Comparison of ENCODE assay signal across 9 mouse cellular contexts in the genomic region with DNA sequence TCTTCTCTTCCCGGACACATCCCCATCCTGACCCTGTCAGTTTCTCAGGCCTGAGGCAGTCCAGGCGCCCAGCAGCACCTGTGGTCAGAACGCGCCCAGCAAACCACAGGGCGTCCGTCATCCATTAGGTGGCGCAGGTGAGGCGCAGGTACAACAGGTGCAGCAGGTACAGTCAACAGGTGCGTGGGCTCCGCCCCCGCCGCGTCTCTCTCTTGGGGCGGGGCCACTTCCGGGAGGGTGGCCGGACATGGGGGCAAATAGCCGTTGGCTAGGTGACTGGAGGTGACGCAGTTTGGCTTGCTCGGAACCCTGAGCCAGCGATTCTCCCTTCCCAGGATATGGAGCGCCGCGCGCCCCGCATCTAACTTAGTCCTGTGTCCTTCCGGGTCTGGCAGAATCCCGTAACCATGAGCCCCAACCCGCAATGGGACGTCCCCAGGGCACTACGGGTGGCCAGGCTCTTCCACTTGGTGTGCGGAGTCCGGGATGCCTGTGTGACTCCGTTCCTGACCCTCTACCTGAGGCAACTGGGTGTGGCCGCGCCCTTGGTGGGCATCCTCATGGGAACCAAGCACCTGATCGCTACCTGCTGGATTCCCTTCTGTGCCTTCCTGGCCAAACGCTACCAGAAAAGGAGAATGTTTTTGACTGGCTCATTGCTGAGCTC. TPM values are rescaled to one million over a fixed set of nuclear protein-coding genes. Genes with fewer than 3 reads are reported as not detected.
DNase-seq lines count a peak whose midpoint lies in the region; ATAC-seq and TF ChIP-seq lines count a peak whose summit lies in the region.
"Had no signal": no experiment of that assay in that cellular context is flagged by ENCODE, and none has a peak within 500 bp of the region (broad histone marks: within the 10 kb centered on the region; RNA-seq: fewer than 3 reads in every experiment).

A gene (plus strand): TSS at position 269 of the 667 bp plus-strand sequence.

- no peak for ATAC-seq in hindbrain, embryonic 12.5 days (ENCODE audit: low FRiP score)
- ATAC-seq in limb, embryonic 14.5 days (ENCODE audit: low FRiP score, low read depth) = no peak
- no peak for ATAC-seq in neural tube, embryonic 14.5 days (ENCODE audit: low read depth)

- H3K4me3 ChIP-seq in left cerebral cortex, adult 2 months = no peak within 1 kb of the TSS
- H3K4me3 ChIP-seq in hindbrain, embryonic 12.5 days = peak within 1 kb of the TSS; percentile 15
- H3K4me3 ChIP-seq in limb, embryonic 14.5 days (replicated peaks; ENCODE audit: low read length) = peak within 1 kb of the TSS; percentile 11; the same call in 1 of the 2 replicates
- no peak within 1 kb of the TSS for H3K4me3 ChIP-seq in neural tube, embryonic 14.5 days (ENCODE audit: low read depth, low read length)
- H3K4me3 ChIP-seq: megakaryocyte, embryonic 14.5 days had no signal

- no peaks in the 10 kb centered on the region for H3K36me3 ChIP-seq in hindbrain, embryonic 12.5 days
- no peaks in the 10 kb centered on the region for H3K36me3 ChIP-seq in limb, embryonic 14.5 days (ENCODE audit: control insufficient read depth, insufficient read depth, low read length)
- no peaks in the 10 kb centered on the region for H3K36me3 ChIP-seq in neural tube, embryonic 14.5 days (ENCODE audit: control insufficient read depth, insufficient read depth, low read length)

- no peaks in the 10 kb centered on the region for H3K9me3 ChIP-seq in hindbrain, embryonic 12.5 days (replicated peaks)
- no peaks in the 10 kb centered on the region for H3K9me3 ChIP-seq in limb, embryonic 14.5 days (ENCODE audit: control insufficient read depth, low read length)
- no peaks in the 10 kb centered on the region for H3K9me3 ChIP-seq in neural tube, embryonic 14.5 days (ENCODE audit: control insufficient read depth, low read length)
- H3K9me3 ChIP-seq: megakaryocyte, embryonic 14.5 days had no signal

- no peak for TF ChIP-seq POLR2A in limb, embryonic 14.5 days (IDR thresholded peaks at IDR 0.05; ENCODE audit: borderline replicate concordance, extremely low read depth, insufficient read depth, insufficient read length)

- TF ChIP-seq CTCF in left cerebral cortex, adult 2 months (IDR thresholded peaks at IDR 0.05) = peak; percentile 39

- intact Hi-C loops in left cerebral cortex, adult 2 months (cut with DNase I) = no loop called here
- intact Hi-C loops in left cerebral cortex, postnatal 14 days (cut with DNase I) = no loop called here

- H3K27ac ChIP-seq in left cerebral cortex, adult 2 months = no peak within 1 kb of the TSS
- no peak within 1 kb of the TSS for H3K27ac ChIP-seq in hindbrain, embryonic 12.5 days
- H3K27ac ChIP-seq in limb, embryonic 14.5 days (replicated peaks; ENCODE audit: low read depth, low read length) = no peak within 1 kb of the TSS
- no peak within 1 kb of the TSS for H3K27ac ChIP-seq in neural tube, embryonic 14.5 days (ENCODE audit: low read depth, low read length)

- no peak for DNase-seq in left cerebral cortex, adult 2 months (ENCODE audit: extremely low spot score in 1 of 2, low spot score in 2 of 2)
- no peak for DNase-seq in left cerebral cortex, postnatal 14 days (ENCODE audit: low spot score in 2 of 2)
- no peak for DNase-seq in limb, embryonic 14.5 days (ENCODE audit: low spot score)
- DNase-seq in left cerebral cortex, adult 9 months (ENCODE audit: low spot score in 2 of 2) = no peak
- no peak for DNase-seq in right cerebral cortex, postnatal 14 days
- no peak for DNase-seq in layer of hippocampus, postnatal 10 days (ENCODE audit: low spot score in 2 of 2)

- peaks cover 20% of the 10 kb centered on the region for H3K27me3 ChIP-seq in hindbrain, embryonic 12.5 days
- H3K27me3 ChIP-seq in limb, embryonic 14.5 days (ENCODE audit: control insufficient read depth, insufficient read depth, low read length) = peaks cover 14% of the 10 kb centered on the region
- peaks cover 4% of the 10 kb centered on the region; the same call in 1 of the 2 replicates for H3K27me3 ChIP-seq in neural tube, embryonic 14.5 days (ENCODE audit: control insufficient read depth, insufficient read depth, low read length)

- H3K4me2 ChIP-seq in hindbrain, embryonic 12.5 days (replicated peaks) = peak within 1 kb of the TSS; percentile 35
- H3K4me2 ChIP-seq in limb, embryonic 14.5 days (replicated peaks; ENCODE audit: low read depth, low read length, severe bottlenecking) = peak within 1 kb of the TSS; percentile 26; the same call in 1 of the 2 replicates
- H3K4me2 ChIP-seq in neural tube, embryonic 14.5 days (ENCODE audit: low read depth, low read length) = peak within 1 kb of the TSS; percentile 31

- H3K9ac ChIP-seq in hindbrain, embryonic 12.5 days = no peak within 1 kb of the TSS
- H3K9ac ChIP-seq in limb, embryonic 14.5 days (ENCODE audit: low read depth, low read length, severe bottlenecking) = no peak within 1 kb of the TSS
- no peak within 1 kb of the TSS for H3K9ac ChIP-seq in neural tube, embryonic 14.5 days (replicated peaks; ENCODE audit: low read depth, low read length)

- peaks cover 5% of the 10 kb centered on the region for H3K4me1 ChIP-seq in hindbrain, embryonic 12.5 days
- 0 out of 2 replicates have a peak, but pooled peaks cover 3% of the 10 kb centered on the region for H3K4me1 ChIP-seq in limb, embryonic 14.5 days (ENCODE audit: control insufficient read depth, insufficient read depth, low read length)
- H3K4me1 ChIP-seq in neural tube, embryonic 14.5 days (ENCODE audit: control insufficient read depth, insufficient read depth, low read length) = peaks cover 4% of the 10 kb centered on the region; the same call in 1 of the 2 replicates
- H3K4me1 ChIP-seq: megakaryocyte, embryonic 14.5 days had no signal

- WGBS in hindbrain, embryonic 12.5 days = 8% methylated on average over 36 of the region's 37 CpGs
- 7% methylated on average over 27 of the region's 37 CpGs for WGBS in limb, embryonic 14.5 days
- 9% methylated on average over 37 of the region's 37 CpGs for WGBS in neural tube, embryonic 14.5 days

RNA-seq across cellular contexts. Expression of the gene that starts here (rescaled TPM):
- total RNA-seq in left cerebral cortex, adult 2 months (2021) = not detected
- total RNA-seq in left cerebral cortex, postnatal 14 days (2021) = not detected
- 0.14 and 0.30 TPM in 2 replicates for polyA plus RNA-seq in hindbrain, embryonic 12.5 days (2016; fragmentation: Nextera tagmentation; extraction: Ambion mirVana)
- 0.31 and 0.33 TPM in 2 replicates for polyA plus RNA-seq in limb, embryonic 14.5 days (2012; rRNA removed)
- polyA plus RNA-seq in limb, embryonic 14.5 days (2014; fragmentation: Nextera tagmentation; extraction: Ambion mirVana) = 0.18 and 0.26 TPM in 2 replicates
- polyA plus RNA-seq in neural tube, embryonic 14.5 days (2014; fragmentation: Nextera tagmentation; extraction: Ambion mirVana) = not detected in 2 replicates
- total RNA-seq in layer of hippocampus, postnatal 10 days (2021) = under 1 TPM; 0.16 to 0.23 TPM

Comparison
In these comparisons a context has a peak if more than half of its experiments do, and no peak if none do; other contexts are left out.
1. H3K4me3 ChIP-seq: peak in hindbrain, embryonic 12.5 days (single experiment) and limb, embryonic 14.5 days (single experiment); none in left cerebral cortex, adult 2 months (single experiment) and neural tube, embryonic 14.5 days (single experiment).
2. Peak in every context shown above with its lines, with median percentiles within 50 percentile points of each other: H3K4me2 ChIP-seq.